Mouse (Mus musculus): ENCODE results near the gene Erg. TPM values are rescaled to one million over a fixed set of nuclear protein-coding genes. Genes with fewer than 3 reads are reported as not detected.

Gene Erg
- polyA plus RNA-seq, 1 experiment: 4.2 TPM

GRCm38 (mm10) chr16:95447896-95448295 is 138.5 kb downstream of the Erg start:
- WGBS: 75% methylated on average over 4 of the region's 4 CpGs
- Histone ChIP-seq H3K36me3 (ENCODE audit: control insufficient read depth, insufficient read depth, low read length) (no peaks in the 10 kb centered on the region), H3K27ac (ENCODE audit: insufficient read depth, low read depth, low read length) (no peak overlapping the region), H3K27me3 (ENCODE audit: control insufficient read depth, insufficient read depth, low read length) (no peaks in the 10 kb centered on the region), H3K4me3 (ENCODE audit: low read depth, low read length) (no peak overlapping the region), H3K4me1 (ENCODE audit: control insufficient read depth, insufficient read depth, insufficient read length, low read length) (no peaks in the 10 kb centered on the region)
- TF ChIP-seq CTCF (IDR thresholded peaks at IDR 0.05; ENCODE audit: extremely low read depth, insufficient read length, insufficient replicate concordance, low read depth, low read length) (no peak), POLR2A (IDR thresholded peaks at IDR 0.05; ENCODE audit: low read depth, low read length) (no peak)

GRCm38 (mm10) chr16:95446368-95446767 is 140.0 kb downstream of the Erg start:
- TF ChIP-seq CTCF (IDR thresholded peaks at IDR 0.05; ENCODE audit: extremely low read depth, insufficient read length, insufficient replicate concordance, low read depth, low read length): no peak
- no peak for TF ChIP-seq POLR2A (IDR thresholded peaks at IDR 0.05; ENCODE audit: low read depth, low read length)
- H3K27me3 ChIP-seq (ENCODE audit: control insufficient read depth, insufficient read depth, low read length): no peaks in the 10 kb centered on the region

GRCm38 (mm10) chr16:95442023-95442422 is 144.4 kb downstream of the Erg start:
- H3K36me3 ChIP-seq (ENCODE audit: control insufficient read depth, insufficient read depth, low read length): no peaks in the 10 kb centered on the region
- 49% methylated on average over 4 of the region's 4 CpGs for WGBS
- no peak overlapping the region for H3K4me3 ChIP-seq (ENCODE audit: low read depth, low read length)
- no peaks in the 10 kb centered on the region for H3K27me3 ChIP-seq (ENCODE audit: control insufficient read depth, insufficient read depth, low read length)
- no peak overlapping the region for H3K27ac ChIP-seq (ENCODE audit: insufficient read depth, low read depth, low read length)
- peaks cover 10% of the 10 kb centered on the region; the same call in 1 of the 2 replicates for H3K4me1 ChIP-seq (ENCODE audit: control insufficient read depth, insufficient read depth, insufficient read length, low read length)
- TF ChIP-seq CTCF (IDR thresholded peaks at IDR 0.05; ENCODE audit: extremely low read depth, insufficient read length, insufficient replicate concordance, low read depth, low read length): no peak
- TF ChIP-seq POLR2A (IDR thresholded peaks at IDR 0.05; ENCODE audit: low read depth, low read length): no peak

More at GRCm38 (mm10) chr16:95446368-95446767, 140.0 kb downstream of the Erg start:
- H3K27ac ChIP-seq (ENCODE audit: insufficient read depth, low read depth, low read length): no peak overlapping the region
- no peak overlapping the region for H3K4me3 ChIP-seq (ENCODE audit: low read depth, low read length)
- WGBS: 23% methylated on average over 2 of the region's 2 CpGs
- no peaks in the 10 kb centered on the region for H3K36me3 ChIP-seq (ENCODE audit: control insufficient read depth, insufficient read depth, low read length)
- H3K4me1 ChIP-seq (ENCODE audit: control insufficient read depth, insufficient read depth, insufficient read length, low read length): no peaks in the 10 kb centered on the region

- WGBS: 64% methylated on average over 7 of the region's 7 CpGs
Observed at GRCm38 (mm10) chr16:95441179-95441578, 145.2 kb downstream of the Erg start.

GRCm38 (mm10) chr16:95440334-95440733 is 146.1 kb downstream of the Erg start:
- no peak overlapping the region for H3K4me3 ChIP-seq (ENCODE audit: low read depth, low read length)
- no peak overlapping the region for H3K27ac ChIP-seq (ENCODE audit: insufficient read depth, low read depth, low read length)
- no peaks in the 10 kb centered on the region for H3K36me3 ChIP-seq (ENCODE audit: control insufficient read depth, insufficient read depth, low read length)
- TF ChIP-seq CTCF (IDR thresholded peaks at IDR 0.05; ENCODE audit: extremely low read depth, insufficient read length, insufficient replicate concordance, low read depth, low read length) (no peak), POLR2A (IDR thresholded peaks at IDR 0.05; ENCODE audit: low read depth, low read length) (no peak)
- 69% methylated on average over 7 of the region's 7 CpGs for WGBS
- H3K4me1 ChIP-seq (ENCODE audit: control insufficient read depth, insufficient read depth, insufficient read length, low read length): peaks cover 10% of the 10 kb centered on the region; the same call in 1 of the 2 replicates
- no peaks in the 10 kb centered on the region for H3K27me3 ChIP-seq (ENCODE audit: control insufficient read depth, insufficient read depth, low read length)

More at GRCm38 (mm10) chr16:95441179-95441578, 145.2 kb downstream of the Erg start:
- Histone ChIP-seq H3K27ac (ENCODE audit: insufficient read depth, low read depth, low read length) (no peak overlapping the region), H3K27me3 (ENCODE audit: control insufficient read depth, insufficient read depth, low read length) (no peaks in the 10 kb centered on the region), H3K4me1 (ENCODE audit: control insufficient read depth, insufficient read depth, insufficient read length, low read length) (peaks cover 10% of the 10 kb centered on the region; the same call in 1 of the 2 replicates), H3K36me3 (ENCODE audit: control insufficient read depth, insufficient read depth, low read length) (no peaks in the 10 kb centered on the region), H3K4me3 (ENCODE audit: low read depth, low read length) (no peak overlapping the region)
- TF ChIP-seq POLR2A (IDR thresholded peaks at IDR 0.05; ENCODE audit: low read depth, low read length): no peak
- TF ChIP-seq CTCF (IDR thresholded peaks at IDR 0.05; ENCODE audit: extremely low read depth, insufficient read length, insufficient replicate concordance, low read depth, low read length): no peak

GRCm38 (mm10) chr16:95439794-95440193 is 146.6 kb downstream of the Erg start:
- H3K4me1 ChIP-seq (ENCODE audit: control insufficient read depth, insufficient read depth, insufficient read length, low read length): peaks cover 10% of the 10 kb centered on the region; the same call in 1 of the 2 replicates
- H3K27me3 ChIP-seq (ENCODE audit: control insufficient read depth, insufficient read depth, low read length): no peaks in the 10 kb centered on the region
- no peaks in the 10 kb centered on the region for H3K36me3 ChIP-seq (ENCODE audit: control insufficient read depth, insufficient read depth, low read length)
- H3K27ac ChIP-seq (ENCODE audit: insufficient read depth, low read depth, low read length): no peak overlapping the region; the same call in 1 of the 2 replicates
- no peak overlapping the region for H3K4me3 ChIP-seq (ENCODE audit: low read depth, low read length)
- TF ChIP-seq CTCF (IDR thresholded peaks at IDR 0.05; ENCODE audit: extremely low read depth, insufficient read length, insufficient replicate concordance, low read depth, low read length) (no peak), POLR2A (IDR thresholded peaks at IDR 0.05; ENCODE audit: low read depth, low read length) (no peak)
- 15% methylated on average over 8 of the region's 8 CpGs for WGBS

GRCm38 (mm10) chr16:95438848-95439540 is 147.4 kb downstream of the Erg start:
- no peak for TF ChIP-seq POLR2A (IDR thresholded peaks at IDR 0.05; ENCODE audit: low read depth, low read length)
- no peak for TF ChIP-seq CTCF (IDR thresholded peaks at IDR 0.05; ENCODE audit: extremely low read depth, insufficient read length, insufficient replicate concordance, low read depth, low read length)
- Histone ChIP-seq H3K27me3 (ENCODE audit: control insufficient read depth, insufficient read depth, low read length) (no peaks in the 10 kb centered on the region), H3K4me1 (ENCODE audit: control insufficient read depth, insufficient read depth, insufficient read length, low read length) (peaks cover 10% of the 10 kb centered on the region; the same call in 1 of the 2 replicates), H3K36me3 (ENCODE audit: control insufficient read depth, insufficient read depth, low read length) (no peaks in the 10 kb centered on the region), H3K4me3 (ENCODE audit: low read depth, low read length) (no peak overlapping the region), H3K27ac (ENCODE audit: insufficient read depth, low read depth, low read length) (peak overlapping the region; percentile 20)
- WGBS: 37% methylated on average over 17 of the region's 17 CpGs
